Mouse (Mus musculus) heart, postnatal 0 days (tissue): ENCODE measurements at regions not wholly inside any gene's neighbourhood (a gene's known extent, or its start where the extent isn't known, plus 50 kb on each side); places are given as distances from the start of the nearest gene placed in this dataset.
A peak's percentile ranks its signal among the peaks of the same experiment; 100 is the strongest.

Source experiments
- ATAC-seq: fragments of 200-750 bp; cut with Nextera tagmentation; 2 replicates; pipeline ENCODE4 v1.8.0; 2017; ENCODE audit warnings: low read depth, moderate number of reproducible peaks, moderate library complexity; ENCODE audit not compliant: insufficient read depth
- DNase-seq: peaks from one replicate; pipeline ENCODE4 v3.0.0-alpha.2; 2016; ENCODE audit warnings: low spot score
- H3K27ac ChIP-seq: fragments of 300-500 bp; sonication (generic); 2 replicates; pipeline ENCODE4 v1.5.1; 2014; ENCODE audit warnings: low read depth, mild to moderate bottlenecking
- H3K27me3 ChIP-seq: fragments of 300-500 bp; sonication (generic); 2 replicates; pipeline ENCODE4 v1.6.1; 2014; ENCODE audit warnings: low read length, mixed read lengths; ENCODE audit not compliant: control insufficient read depth, insufficient read depth
- H3K36me3 ChIP-seq: fragments of 300-500 bp; sonication (generic); replicated peaks from 2 replicates; pipeline ENCODE4 v1.6.1; 2014; ENCODE audit warnings: low read length, mixed read lengths; ENCODE audit not compliant: control insufficient read depth, insufficient read depth
- H3K4me1 ChIP-seq: fragments of 300-500 bp; sonication (generic); 2 replicates; pipeline ENCODE4 v1.6.1; 2014; ENCODE audit warnings: antibody characterized with exemption; ENCODE audit not compliant: control insufficient read depth, insufficient read depth
- H3K4me2 ChIP-seq: fragments of 300-500 bp; sonication (generic); 2 replicates; pipeline ENCODE4 v1.6.1; 2014; ENCODE audit warnings: low read depth, mild to moderate bottlenecking, low read length, moderate library complexity
- H3K4me3 ChIP-seq: fragments of 300-500 bp; sonication (generic); 2 replicates; pipeline ENCODE4 v1.5.1; 2014; ENCODE audit warnings: low read depth, low read length
- H3K9ac ChIP-seq: fragments of 300-500 bp; sonication (generic); replicated peaks from 2 replicates; pipeline ENCODE4 v1.6.1; 2014; ENCODE audit warnings: low read depth, low read length, mixed read lengths
- H3K9me3 ChIP-seq: fragments of 300-500 bp; sonication (generic); replicated peaks from 2 replicates; pipeline ENCODE4 v1.6.1; 2016; ENCODE audit warnings: low read length; ENCODE audit not compliant: control insufficient read depth
- CTCF ChIP-seq: IDR thresholded peaks from 2 replicates; pipeline ENCODE4 v1.5.1; 2016; ENCODE audit warnings: antibody characterized with exemption, control low read depth, low read depth
- EP300 ChIP-seq: IDR thresholded peaks from 2 replicates; pipeline ENCODE4 v1.6.1; 2016; ENCODE audit warnings: antibody characterized with exemption, low read depth
- WGBS: fragments of 180-500 bp; shearing (Covaris S2); extraction: QIAGEN DNeasy Blood & Tissue Kit; methylation state at CpG from one replicate; pipeline ENCODE4 v1.1.7; 2014; 5-methylcytosine and 5-hydroxymethylcytosine counted together

DNA sequence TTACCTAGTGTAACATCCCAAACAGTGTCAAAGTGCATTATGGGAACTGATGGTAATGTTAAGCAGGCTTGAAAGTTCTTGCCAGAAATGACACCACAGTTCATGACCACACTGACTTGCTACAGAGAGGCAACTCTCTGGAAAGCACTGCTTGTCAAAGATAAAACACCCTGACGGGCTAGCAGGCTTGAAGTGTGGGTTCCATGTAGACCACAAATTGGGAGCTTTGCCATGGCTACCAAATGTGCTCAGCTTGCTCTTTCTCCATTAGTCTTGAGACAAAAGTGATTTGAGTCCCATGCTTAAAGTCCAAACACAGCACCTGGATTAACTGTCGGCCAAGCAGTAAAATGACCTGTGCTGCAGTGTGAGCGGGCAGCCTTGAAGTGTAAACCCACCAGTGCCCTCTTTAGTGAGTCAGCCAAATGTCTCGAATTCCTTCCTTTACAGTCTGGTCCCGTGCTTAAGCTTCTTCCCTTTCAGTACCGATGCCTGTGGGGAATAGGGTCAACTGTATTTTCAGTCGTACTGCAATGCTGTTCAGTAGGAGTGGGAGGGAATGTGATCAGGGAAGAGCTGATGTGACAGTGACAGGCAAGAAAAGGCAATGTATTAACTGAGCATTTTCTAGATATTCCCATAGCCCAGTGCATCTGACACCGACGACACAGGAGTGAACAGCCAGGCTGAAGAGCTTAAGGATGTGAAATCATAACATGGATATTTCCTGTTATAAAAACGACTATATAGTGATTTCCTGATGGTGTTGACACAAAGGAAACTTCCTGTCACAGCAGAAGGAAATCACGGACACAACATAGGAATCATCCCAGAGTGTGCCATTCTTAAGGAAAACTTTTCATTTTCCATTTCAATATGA, 600.4 kb upstream of the Nr5a2 start:
- no peak for TF ChIP-seq CTCF
- no peak for TF ChIP-seq EP300
- DNase-seq, result no peak
- Histone ChIP-seq H3K27me3 (no peaks in the 10 kb centered on the region), H3K4me2 (peak overlapping the region; percentile 33), H3K9ac (no peak overlapping the region), H3K9me3 (no peaks in the 10 kb centered on the region), H3K36me3 (no peaks in the 10 kb centered on the region), H3K4me1 (peaks cover 9% of the 10 kb centered on the region), H3K4me3 (no peak overlapping the region), H3K27ac (peak overlapping the region; percentile 52)
- ATAC-seq, result peak; percentile 36; the same call in 1 of the 2 replicates
- WGBS, result 22% methylated on average over 11 of the region's 11 CpGs

DNA sequence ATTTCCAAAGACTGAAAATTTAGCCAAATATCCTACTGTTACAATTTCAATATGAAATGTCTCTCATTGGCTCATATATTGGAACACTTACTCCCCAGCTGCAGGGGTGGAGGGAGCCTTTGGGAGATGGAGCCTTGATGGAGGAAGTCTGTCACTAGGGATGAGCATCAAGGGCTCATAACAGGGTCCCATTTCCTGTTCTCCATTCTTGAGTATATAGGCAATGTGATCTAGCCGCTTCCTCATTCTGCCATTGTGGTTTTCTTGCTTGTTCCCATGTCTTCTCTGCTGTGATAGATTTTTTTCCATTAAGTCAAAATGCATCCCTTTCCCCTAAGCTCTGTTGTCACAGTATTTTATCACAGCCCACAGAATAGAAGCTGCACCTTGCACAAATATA, 589.4 kb upstream of the Nr5a2 start:
- Histone ChIP-seq H3K4me1 (no peaks in the 10 kb centered on the region), H3K4me2 (no peak overlapping the region), H3K4me3 (no peak overlapping the region), H3K27me3 (no peaks in the 10 kb centered on the region), H3K27ac (no peak overlapping the region), H3K36me3 (no peaks in the 10 kb centered on the region), H3K9me3 (no peaks in the 10 kb centered on the region), H3K9ac (no peak overlapping the region)
- no peak for DNase-seq
- TF ChIP-seq CTCF, result no peak
- no peak for ATAC-seq
- WGBS, result 82% methylated on average over 1 of the region's 1 CpGs

DNA sequence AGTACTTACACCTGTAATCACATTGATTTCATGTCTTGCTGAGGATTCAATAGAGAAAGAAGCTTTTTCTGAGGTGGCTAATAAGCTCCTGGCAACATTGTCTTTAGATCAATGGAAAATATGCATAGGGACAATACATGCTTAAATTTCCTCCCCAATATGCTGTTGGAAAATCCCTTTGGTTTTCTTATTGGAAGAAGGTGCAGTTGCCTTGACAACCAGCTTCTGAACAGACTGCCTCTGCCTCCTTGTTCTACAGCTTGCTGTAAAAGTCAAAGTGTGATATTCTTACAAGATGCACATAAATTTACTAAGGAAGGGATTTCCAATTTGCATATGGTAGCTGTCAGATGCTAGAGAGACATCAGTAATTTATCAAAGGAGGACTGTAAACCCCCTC, 585.4 kb upstream of the Nr5a2 start:
- no peak for TF ChIP-seq EP300
- TF ChIP-seq CTCF, result no peak
- Histone ChIP-seq H3K27ac (no peak overlapping the region), H3K9ac (no peak overlapping the region), H3K4me2 (no peak overlapping the region), H3K4me1 (no peaks in the 10 kb centered on the region; the same call in 1 of the 2 replicates), H3K36me3 (no peaks in the 10 kb centered on the region), H3K27me3 (no peaks in the 10 kb centered on the region), H3K4me3 (no peak overlapping the region), H3K9me3 (no peaks in the 10 kb centered on the region)
- ATAC-seq (no peak), DNase-seq (no peak)

DNA sequence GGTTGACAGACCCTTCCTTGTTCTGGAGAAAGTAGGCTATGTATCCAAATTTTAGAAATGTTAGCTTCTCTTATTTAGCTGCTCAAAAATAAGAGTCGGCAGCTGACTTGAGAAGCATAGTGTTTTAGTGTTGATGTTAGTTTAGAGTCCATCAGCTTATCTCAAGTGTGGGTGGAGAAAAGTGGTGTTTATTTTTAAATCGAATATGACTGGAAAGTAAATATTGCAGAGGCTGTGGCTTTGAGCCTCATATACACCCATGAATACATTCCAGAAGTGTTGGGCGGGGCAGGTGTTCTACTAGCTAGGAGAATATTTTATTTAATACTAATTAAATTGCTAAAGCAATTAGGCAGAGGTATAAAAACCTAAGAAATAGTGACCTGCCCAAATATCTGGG, 583.6 kb upstream of the Nr5a2 start:
- ATAC-seq, result no peak
- Histone ChIP-seq H3K36me3 (no peaks in the 10 kb centered on the region), H3K4me3 (no peak overlapping the region), H3K4me2 (no peak overlapping the region), H3K27ac (no peak overlapping the region), H3K4me1 (no peaks in the 10 kb centered on the region; the same call in 1 of the 2 replicates), H3K9ac (no peak overlapping the region), H3K9me3 (no peaks in the 10 kb centered on the region), H3K27me3 (no peaks in the 10 kb centered on the region)
- DNase-seq, result no peak
- TF ChIP-seq EP300, result no peak
- TF ChIP-seq CTCF, result no peak
- WGBS, result 54% methylated on average over 3 of the region's 3 CpGs

DNA sequence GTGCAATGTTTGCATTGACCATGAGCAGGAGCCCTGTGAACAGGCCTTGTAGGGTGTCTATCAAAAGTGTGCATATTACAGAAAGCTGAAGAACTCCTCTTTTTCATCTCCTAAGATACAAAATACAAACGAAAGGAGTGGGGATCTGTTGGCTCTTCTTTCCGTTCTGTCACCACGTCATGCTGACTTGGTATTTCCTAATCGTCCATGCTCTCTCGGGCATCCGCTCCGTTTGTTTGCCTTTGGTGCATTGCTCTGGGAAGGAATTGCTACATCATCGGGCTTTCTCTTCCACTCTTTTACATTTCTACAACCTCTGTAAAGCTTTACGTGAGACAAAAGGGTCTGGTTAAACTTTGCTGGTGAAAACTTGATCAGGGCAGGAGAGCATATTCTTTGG, 581.2 kb upstream of the Nr5a2 start:
- Histone ChIP-seq H3K9ac (no peak overlapping the region), H3K36me3 (no peaks in the 10 kb centered on the region), H3K27ac (no peak overlapping the region), H3K27me3 (no peaks in the 10 kb centered on the region), H3K9me3 (no peaks in the 10 kb centered on the region), H3K4me1 (no peaks in the 10 kb centered on the region; the same call in 1 of the 2 replicates), H3K4me2 (no peak overlapping the region), H3K4me3 (no peak overlapping the region)
- DNase-seq (no peak), ATAC-seq (no peak)
- no peak for TF ChIP-seq CTCF
- TF ChIP-seq EP300, result no peak
- 83% methylated on average over 9 of the region's 9 CpGs for WGBS
